Mouse (Mus musculus) left cerebral cortex, adult 18-20 months (tissue): ENCODE measurements around the gene Cpox. TPM values are rescaled to one million over a fixed set of nuclear protein-coding genes. Genes with fewer than 3 reads are reported as not detected.
A peak's percentile ranks its signal among the peaks of the same experiment; 100 is the strongest.

Experiments
- DNase-seq, 2 experiments: peaks; one replicate each; pipeline ENCODE4 v3.0.0; 2021 to 2022; ENCODE audit warnings: low spot score in 2 of 2, mixed read lengths in 1 of 2
- total RNA-seq, 2 experiments: library from RNA; stranded (reverse); gene quantifications; 2 replicates each; pipeline ENCODE4 v1.2.3; 2021

Cpox gene
- total RNA-seq, 2 experiments from 2014 or later, result 38.9 to 40.6 TPM

DNA sequence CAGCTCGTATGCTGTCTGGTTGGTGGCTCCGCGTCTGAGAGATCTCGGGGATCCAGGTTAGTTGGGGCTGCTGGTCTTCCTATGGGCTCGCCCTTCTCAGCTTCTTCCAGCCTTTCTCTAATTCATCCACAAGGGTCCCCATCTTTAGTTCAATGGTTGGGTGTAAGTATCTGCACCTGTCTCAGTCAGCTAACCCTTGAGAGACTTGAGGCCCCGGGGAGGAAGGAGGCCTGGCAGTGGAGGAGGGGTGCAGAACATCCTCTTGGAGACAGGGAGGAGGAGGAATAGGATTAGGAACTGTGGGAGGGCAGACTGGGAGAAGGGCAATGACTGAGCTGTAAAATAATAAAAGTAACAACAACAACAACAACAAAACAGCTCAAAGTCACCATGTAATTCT, 30.1 kb downstream of the Cpox start:
- DNase-seq, result no peak

DNA sequence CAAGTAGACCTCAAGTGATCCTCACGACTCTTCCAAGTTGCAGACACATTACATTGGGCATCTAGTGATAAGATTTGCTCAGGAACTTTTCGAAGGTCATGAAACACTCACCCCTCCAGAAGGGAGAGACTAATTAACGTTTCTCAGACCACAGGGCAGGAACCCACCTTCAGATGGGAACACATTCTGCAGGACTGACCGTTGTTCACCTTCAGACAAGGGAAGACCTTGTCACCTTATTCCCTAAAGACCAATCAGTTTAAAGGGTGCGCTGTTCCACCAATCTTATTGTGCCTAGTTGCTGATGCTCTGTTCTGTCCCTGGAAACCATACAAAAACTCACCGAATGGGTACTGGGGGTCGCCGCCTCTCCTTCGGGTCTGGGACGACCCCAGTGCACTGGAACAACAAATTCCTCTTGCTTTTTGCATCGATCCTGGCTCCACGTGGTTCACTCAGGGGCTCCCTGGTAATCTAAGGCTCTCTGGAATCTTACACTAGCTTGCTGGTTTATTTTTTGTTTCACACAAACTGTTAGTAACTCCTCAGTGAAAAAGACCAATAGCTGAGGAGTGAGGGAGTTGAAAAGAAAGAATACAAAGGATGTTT, 30.8 kb downstream of the Cpox start:
- DNase-seq, result no peak

DNA sequence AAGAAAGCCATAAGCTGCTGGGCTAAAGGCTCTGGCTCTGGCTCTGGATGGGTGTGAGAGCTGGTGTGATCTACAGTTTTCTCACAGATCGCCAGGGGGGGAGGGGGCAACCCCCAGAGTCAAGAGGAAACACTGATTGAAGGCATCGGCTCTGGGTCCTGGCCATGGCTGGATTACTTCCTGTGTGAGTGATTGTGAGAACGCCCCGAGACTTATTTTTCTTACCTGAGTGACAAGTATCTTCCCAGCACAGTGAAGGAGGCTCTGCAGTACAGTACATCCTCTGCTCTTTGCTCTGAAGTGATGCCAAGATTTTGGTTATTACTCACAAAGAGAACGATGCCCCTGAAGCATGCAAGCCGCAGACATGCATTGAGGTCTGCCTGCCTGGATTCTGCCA, 31.7 kb downstream of the Cpox start:
- no peak for DNase-seq

DNA sequence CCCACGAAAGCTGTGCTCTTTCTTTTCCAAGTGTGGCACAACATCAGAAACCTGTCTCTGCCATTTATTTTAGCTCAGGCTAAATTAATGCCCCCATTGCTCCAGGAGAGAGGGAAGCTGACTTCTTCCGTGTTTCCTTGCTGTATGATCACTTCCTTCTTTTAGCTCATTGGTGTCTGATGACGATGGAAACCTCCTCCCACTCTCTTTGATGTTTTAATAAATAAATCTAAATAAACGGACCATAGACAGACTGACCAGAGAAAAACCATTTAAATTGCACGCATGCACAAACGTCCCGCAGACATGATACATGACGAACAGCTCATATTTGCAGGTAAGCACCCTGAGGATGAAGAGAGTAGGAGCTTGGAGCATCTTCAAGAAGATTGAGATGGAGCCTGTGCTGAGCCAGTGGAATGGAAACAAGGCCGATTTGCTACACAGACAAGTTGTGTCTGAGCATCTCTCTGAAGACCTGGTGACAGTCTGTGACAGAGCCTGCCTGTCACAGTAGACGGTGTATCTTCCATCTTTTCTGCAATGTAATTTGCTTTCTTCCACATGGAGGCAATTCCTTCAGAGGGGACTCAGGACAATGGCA, 32.3 kb downstream of the Cpox start:
- DNase-seq, result no peak

DNA sequence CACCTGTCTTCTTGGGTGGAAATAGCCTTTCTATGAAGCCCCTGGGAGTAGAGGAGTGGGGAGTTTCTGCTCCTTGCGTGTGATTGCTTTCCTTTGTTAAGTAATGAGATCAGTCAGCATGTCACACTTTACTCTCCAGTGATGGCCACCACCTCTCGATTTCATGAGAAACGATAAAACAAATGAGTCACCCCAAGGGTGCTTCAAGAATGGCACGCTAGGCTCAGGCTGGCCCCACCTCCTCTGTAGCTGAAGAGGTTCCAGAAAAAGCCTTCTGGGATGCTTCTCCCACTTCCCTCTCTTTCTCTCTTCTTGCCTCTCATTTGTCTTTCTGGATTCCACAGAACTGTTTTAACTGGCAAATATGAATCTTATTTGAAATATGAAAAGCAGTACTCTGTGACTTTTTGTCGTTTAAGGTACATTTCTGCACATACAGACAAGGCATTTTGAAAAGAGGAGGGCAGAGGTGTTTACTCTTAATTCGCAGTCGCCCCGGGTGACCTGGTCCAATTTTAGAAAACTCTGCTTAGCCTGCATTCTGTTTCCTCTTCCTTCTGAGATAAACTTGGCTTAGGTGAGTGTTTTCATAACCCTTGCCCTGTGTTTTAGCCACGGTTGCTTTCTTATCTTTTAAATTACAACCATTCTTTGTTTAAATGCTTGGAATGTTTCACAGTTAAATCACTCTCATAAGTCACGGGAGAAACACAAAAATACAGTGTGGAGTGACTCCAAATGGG, 33.5 kb downstream of the Cpox start:
- no peak for DNase-seq

DNA sequence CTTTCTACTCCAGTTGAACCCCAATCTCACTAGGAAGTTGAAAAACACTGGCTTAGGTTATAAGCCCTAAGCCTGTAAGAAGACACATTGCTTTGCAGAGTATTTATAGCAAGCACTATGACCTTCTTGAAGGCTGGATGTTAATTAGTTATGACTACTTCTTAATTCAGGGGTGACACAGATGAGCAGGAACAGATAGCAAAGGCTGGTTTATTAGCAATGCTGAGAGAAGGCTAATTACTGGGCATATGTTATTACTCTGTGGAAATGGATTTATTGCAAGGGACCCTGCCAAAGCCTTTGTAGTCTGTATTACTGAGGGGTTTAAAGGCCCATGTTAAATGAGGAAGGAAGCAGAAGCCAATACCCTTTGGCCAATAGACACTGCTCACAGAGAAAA, 34.9 kb downstream of the Cpox start:
- DNase-seq, result no peak

DNA sequence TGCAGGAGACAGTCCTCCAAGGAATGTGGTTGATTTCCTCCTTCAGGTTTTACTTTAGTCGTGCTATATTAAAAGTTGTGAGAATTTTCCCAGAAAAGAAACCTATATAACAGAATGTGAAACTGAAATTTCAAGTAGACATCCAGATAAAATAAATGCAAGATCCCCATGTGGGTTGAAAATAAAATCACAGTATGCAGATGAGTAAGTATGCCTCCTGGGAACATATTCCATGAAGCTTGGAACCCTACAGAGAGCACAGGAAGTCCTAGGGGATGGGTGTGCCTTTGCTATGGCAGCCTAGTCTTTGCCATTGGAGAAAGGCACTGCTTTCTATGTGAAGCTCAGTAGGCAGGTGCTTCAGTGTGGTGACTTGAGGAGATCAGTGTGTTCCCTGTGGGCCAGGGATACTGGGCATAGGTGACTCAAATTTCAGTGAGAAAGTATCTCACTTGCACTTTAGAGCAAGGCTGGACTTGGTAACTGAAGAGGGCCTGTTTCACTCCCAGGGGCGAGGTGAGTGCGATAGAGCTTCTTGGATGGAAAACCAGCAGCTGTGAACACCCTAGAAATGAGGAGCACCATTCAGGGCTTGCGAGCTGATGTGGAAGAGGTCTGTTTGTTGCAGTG, 37.3 kb downstream of the Cpox start:
- DNase-seq, result peak in 1 of 2 experiments; percentile 27

DNA sequence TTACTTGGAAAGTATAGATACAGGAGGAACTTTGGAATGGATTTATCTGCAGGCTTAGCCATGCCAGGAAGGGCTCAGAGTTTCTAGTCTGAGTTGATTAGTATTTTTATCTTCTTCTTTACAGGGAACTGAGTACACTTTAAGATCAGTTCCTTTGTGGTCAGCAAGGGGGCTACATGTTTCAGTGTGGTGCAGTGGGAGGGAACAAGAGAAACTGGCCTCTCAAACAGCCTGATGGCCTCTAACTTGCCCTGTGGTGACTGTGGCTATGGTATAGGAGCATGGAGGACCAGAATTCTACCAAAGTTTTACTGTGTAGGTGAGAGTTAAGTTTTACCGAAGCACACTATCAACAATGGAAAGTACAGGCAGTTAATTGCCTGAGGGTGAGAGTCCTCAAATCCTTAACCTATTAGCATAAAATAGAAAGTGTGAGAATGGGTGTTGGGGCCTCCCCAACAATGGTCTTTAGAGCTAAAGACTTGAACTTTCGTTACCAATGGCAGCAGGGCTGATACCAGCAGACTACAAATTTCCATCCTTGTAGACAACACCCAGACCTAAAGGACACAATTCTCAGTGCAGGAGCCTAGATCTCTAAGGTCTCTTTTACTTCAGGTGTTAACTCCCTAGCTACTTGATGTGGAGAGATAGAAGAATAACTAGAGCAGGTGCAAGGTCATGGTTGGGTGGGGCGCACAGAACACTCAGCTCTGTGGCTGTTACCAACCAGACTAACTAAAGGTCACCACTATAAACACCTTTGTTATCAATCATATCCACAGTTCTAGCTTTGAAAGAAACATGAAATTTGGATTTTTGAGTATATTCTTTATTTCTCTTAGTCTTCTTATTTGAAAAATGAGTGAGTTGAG, 38.7 kb downstream of the Cpox start:
- DNase-seq, result no peak

DNA sequence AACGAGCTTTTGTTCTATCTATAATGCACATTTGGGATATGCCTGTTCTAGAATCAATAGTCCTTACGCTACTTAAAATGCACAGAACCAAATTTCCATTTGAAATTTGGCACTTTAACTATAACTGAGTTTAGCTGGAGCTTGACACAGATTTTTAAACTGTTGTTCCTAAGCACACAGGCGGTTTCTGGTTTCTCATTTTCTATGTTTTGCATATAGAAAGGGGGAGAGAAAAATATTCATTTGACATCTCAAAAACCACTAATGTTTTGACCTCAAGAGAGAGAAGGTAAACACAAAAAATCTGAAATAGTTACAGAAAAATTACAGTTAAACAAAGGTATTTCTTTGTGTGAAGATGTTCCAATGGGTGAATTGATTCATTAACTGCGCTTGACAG, 39.4 kb downstream of the Cpox start:
- no peak for DNase-seq

DNA sequence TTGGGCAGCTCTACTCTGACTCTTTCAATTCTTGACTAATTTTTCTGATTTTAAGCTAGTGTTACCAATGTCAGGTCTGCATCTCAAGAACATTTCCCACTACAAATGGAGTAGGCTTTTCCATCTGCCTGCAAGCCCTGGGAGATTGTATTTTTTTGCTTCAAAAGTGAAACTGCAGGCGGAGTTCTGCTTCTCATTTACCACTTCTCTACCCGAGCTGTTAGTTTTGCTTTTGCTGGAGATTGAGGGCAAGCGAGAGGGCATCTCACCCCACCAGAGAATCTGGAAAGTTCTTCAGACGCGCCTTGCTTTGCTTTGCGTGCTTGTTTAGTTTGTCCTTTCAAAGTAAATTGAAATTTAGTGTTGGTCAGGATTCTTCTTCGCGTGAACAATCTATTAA, 42.1 kb downstream of the Cpox start:
- no peak for DNase-seq

DNA sequence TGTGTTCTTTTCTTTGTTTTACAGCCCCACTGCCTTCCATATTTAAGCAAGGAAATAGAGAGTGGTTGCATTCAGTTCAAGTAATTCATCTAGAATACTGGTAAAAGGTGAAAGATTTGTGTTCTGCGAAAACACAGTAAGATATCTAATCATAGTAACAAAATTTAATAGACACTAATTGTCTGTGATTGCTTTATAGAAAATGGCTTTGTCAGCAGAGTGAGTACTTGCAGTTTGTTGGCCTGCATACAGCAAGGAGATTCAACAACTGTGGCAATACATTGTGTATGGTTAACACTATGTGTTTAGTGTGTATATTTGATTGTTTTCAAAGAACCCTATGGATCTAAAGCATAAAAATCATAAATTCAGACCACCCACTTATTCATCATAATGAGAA, 43.0 kb downstream of the Cpox start:
- DNase-seq, result no peak

DNA sequence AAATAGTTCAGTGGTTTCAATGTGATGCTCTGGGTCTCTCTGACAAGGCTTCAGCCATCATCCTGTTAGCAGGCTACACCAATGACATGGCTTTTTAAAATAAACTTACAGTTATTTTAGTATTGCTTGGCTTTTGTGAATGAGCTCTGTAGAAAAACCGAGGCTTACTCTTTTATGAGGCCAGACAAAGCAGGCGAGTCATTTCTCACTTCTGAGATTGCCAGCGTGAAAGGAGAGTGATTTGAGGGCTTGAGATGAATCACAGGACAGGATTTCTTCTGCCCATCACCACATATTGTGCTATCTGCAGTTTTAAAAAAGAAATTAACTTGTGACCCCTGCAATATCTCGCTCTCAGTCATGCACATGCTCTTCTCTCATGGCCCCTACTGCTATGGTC, 44.9 kb downstream of the Cpox start:
- no peak for DNase-seq

DNA sequence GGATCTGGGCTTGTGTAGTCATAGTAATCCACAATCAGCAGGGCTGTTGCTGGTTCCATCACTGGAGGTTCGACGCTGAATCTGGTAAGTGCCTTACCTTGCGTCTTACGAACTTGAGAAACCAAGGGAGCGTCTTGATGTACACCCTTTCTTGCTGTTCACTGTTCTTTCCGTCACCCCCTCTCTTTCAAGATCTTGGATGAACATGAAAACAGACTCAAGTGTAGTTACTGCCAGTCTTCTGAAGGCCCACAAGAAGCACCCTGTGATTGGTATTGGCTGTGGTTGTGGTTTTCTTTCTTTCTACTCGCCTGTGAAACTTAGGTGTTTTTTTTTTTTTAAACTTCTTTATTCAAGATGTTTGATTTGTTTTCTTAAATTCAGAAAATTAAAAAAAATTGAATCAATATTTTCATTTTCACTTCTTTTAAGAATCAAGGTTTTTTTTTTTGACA, 48.6 kb downstream of the Cpox start, which contains the start of gene Gpr15:
Gene Gpr15 (minus strand): TSS at position 405 of the 455 bp plus-strand sequence.
- DNase-seq, result no peak

DNA sequence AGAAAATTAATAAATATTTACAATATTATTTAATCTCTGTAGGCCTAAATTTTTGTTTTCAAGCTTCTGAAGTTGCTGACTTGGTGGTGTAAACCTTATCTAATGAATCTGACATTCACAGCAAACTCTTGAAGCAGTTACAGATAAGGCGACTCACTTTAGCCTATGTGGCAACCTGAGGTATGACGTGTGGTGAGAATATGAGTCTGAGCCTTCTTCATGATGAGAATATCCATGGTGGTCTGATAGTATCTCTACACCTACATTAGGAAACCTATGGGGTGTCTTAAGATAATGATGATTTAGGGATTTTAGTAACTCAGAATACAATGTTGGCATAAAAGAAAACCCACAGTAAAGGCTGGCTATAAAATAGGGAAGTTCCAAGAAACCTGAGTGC, 52.2 kb downstream of the Cpox start:
- DNase-seq, result no peak

DNA sequence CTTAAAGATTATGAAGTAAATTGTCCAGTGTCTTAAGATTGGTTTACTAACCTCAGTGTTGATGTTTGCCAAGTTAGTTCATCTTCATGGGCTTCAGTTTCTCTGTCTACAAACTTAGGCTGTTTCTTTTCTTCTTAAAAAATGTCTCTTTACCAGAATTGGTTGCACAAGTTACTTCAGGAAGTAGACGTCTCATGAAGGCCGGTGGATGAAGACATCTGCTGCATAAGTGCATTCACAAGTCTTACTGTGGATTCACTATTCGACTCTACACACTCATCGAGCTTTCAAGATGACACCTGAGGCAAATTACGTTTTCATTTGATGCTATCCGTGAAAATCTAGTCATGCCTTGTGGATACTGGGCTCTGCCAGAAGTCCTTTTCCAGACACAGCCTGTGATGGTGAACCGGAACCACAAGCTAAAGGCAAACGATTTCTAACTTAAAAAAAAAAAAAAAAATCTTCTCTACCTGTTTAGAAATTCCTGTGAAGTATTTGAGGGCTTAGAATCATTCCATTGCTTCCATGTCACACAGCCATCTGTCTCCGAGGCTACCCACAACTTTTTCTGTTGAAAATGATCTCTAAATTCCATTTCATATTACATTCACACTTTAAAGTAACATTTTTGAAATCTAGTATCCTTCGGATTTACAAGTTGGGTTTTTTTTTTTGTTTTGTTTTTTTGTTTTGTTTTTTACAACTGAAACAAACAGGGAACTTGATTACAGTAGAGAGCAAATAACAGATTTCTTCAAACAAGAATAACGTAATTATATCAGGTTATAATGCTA, 56.8 kb downstream of the Cpox start:
- no peak for DNase-seq

DNA sequence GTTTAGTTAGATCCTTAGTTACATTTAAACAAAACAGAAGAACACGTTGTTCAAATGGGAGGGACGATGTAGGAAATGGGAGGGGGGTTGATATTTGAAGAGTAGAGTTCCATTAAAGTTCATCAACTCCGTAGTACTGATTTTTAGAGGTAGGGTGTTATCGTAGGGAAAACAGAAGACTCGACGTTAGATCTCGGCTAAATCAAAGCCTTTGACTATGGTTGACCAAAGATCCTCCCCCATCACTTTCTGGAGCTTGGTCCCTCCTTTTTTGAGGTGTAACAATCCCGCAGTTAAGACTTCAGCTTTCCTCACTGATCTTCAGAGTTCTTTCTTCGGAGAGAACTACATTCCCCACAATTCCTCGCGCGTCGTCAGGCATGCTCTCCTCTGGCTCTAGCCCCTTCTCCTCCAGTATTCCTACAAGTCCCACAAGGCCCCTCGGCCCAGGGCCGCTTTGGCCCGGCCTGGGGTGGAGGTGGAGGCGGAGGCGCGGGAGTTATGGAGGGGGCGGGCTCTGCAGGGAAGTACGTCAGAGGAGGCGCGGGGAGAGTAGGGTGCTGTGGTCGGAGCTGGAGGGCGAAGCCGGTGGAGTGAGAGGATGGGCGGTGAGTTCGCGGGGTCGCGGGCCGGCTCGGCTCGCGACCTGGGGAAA, 57.5 kb downstream of the Cpox start, which contains the start of gene Cldnd1:
Gene Cldnd1 (plus strand): TSS at position 434 of the 655 bp plus-strand sequence.
- peak; percentile 93 to 96 for DNase-seq

DNA sequence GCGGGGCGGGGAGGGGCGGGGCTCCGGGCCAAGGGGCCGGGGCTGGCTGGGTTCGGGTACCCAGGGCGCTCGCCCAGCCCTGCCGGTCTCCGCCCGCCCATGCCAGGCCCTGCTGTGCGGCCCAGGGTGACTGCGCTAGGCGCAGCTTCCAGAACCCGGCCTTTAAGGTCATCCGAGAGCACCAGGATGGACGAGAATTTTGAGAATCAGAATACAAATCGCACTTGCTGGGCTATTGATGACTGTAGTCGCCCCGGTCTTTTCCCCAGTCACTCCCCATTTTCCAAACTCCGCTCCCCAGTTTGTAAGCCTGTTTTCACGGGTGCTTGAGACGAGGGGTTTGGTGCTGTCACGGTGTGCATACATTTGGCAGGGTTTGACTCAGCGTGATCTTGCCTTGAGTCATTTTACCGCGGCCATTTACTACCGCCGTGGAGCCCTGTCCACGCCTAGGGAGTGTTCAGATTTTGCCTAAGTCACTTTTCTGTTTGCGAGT, 58.1 kb downstream of the Cpox start:
- peak; percentile 32 to 35 for DNase-seq

DNA sequence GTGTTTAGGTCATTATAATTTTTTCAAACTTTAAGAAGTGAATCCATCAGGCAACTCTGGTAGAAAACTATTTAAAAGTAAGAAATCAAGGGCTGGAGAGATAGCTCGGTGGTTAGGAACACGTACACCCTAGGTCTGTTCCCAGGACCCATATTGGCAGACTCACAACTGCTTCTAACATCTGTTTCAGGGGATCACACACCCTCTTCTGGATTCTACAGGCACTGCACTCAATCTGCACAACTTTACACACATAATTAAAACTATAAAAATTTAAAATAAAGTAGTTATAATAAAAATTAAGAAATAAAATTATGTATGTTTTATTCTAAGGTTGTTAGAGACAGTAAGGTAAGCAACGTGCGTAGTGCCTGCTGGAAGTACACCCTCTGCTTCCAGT, 68.1 kb downstream of the Cpox start:
- no peak for DNase-seq

DNA sequence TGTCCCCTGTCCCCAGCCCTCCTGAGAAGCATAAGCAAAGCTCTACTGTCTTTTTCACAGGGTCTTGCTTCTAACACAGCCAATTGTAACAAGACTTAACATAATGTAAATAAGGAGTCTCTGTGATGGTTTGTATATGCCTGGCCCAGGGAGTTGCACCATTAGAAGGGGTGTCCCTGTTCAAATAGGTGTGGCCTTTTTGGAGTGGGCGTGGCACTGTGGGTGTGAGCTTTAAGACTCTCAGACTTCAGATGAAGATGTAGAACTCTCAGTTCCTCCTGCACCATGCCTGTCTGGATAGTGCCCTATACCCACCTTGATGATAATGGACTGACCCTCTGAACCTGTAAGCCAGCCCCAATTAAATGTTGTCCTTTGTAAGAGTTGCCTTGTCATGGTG, 68.7 kb downstream of the Cpox start:
- DNase-seq, result no peak
